Mouse (Mus musculus) midbrain, postnatal 0 days (tissue): ENCODE results near the gene Anks1. TPM values are rescaled to one million over a fixed set of nuclear protein-coding genes. Genes with fewer than 3 reads are reported as not detected.
A peak's percentile ranks its signal among the peaks of the same experiment; 100 is the strongest.

ENCODE experiments used
- ATAC-seq: fragments of 200-750 bp; cut with Nextera tagmentation; 2 replicates; pipeline ENCODE4 v1.8.0; 2017; ENCODE audit warnings: moderate number of reproducible peaks, mild to moderate bottlenecking, moderate TSS enrichment, moderate library complexity; ENCODE audit not compliant: low FRiP score
- DNase-seq: peaks from one replicate; pipeline ENCODE4 v3.0.0-alpha.2; 2015; ENCODE audit warnings: low spot score
- H3K27ac ChIP-seq: fragments of 300-500 bp; sonication (generic); 2 replicates; pipeline ENCODE4 v1.5.1; 2014; ENCODE audit warnings: low read depth, mild to moderate bottlenecking, low read length, mixed read lengths
- H3K27me3 ChIP-seq: fragments of 300-500 bp; sonication (generic); 2 replicates; pipeline ENCODE4 v1.6.1; 2014; ENCODE audit warnings: low read length, control low read depth, mixed read lengths; ENCODE audit not compliant: insufficient read depth
- H3K36me3 ChIP-seq: fragments of 300-500 bp; sonication (generic); 2 replicates; pipeline ENCODE4 v1.6.1; 2014; ENCODE audit warnings: low read length, control low read depth, mixed read lengths; ENCODE audit not compliant: insufficient read depth
- H3K4me1 ChIP-seq: fragments of 300-500 bp; sonication (generic); 2 replicates; pipeline ENCODE4 v1.6.1; 2014; ENCODE audit warnings: mild to moderate bottlenecking, control low read depth, antibody characterized with exemption, low read length, mixed read lengths; ENCODE audit not compliant: insufficient read depth
- H3K4me2 ChIP-seq: fragments of 300-500 bp; sonication (generic); 2 replicates; pipeline ENCODE4 v1.6.1; 2014; ENCODE audit warnings: low read depth, mild to moderate bottlenecking, low read length, mixed read lengths; ENCODE audit not compliant: poor library complexity, severe bottlenecking
- H3K4me3 ChIP-seq: fragments of 300-500 bp; sonication (generic); 2 replicates; pipeline ENCODE4 v1.5.1; 2014; ENCODE audit warnings: low read depth, mild to moderate bottlenecking, low read length, moderate library complexity
- H3K9ac ChIP-seq: fragments of 300-500 bp; sonication (generic); replicated peaks from 2 replicates; pipeline ENCODE4 v1.6.1; 2014; ENCODE audit warnings: mild to moderate bottlenecking, low read length, moderate library complexity, mixed read lengths; ENCODE audit not compliant: poor library complexity, severe bottlenecking
- H3K9me3 ChIP-seq: fragments of 300-500 bp; sonication (generic); 2 replicates; pipeline ENCODE4 v1.6.1; 2016; ENCODE audit warnings: low read length, control low read depth
- CTCF ChIP-seq: IDR thresholded peaks from 2 replicates; pipeline ENCODE4 v1.5.1; 2016; ENCODE audit warnings: antibody characterized with exemption, mild to moderate bottlenecking
- WGBS: fragments of 180-500 bp; shearing (Covaris S2); extraction: QIAGEN DNeasy Blood & Tissue Kit; methylation state at CpG from one replicate; pipeline ENCODE4 v1.1.7; 2014; 5-methylcytosine and 5-hydroxymethylcytosine counted together
- polyA plus RNA-seq: library from polyadenylated mRNA; unstranded; fragments of >200 nt; fragmentation: Nextera tagmentation; extraction: Ambion mirVana; gene quantifications from 2 replicates; pipeline ENCODE4 v1.2.1, GENCODE M21; 2015
- total RNA-seq: library from RNA; depleted of rRNA; stranded (reverse); fragments of >200 nt; gene quantifications from 2 replicates; pipeline ENCODE4 v1.2.3, GENCODE M21; 2014; rRNA removed

Anks1 gene
- total and polyA plus RNA-seq, 2 experiments from 2014 or later, result 44.1 to 109 TPM

GRCm38 (mm10) chr17:28106352-28106751, 197.2 kb downstream of the Anks1 start:
- no peak for DNase-seq
- WGBS, result 81% methylated on average over 6 of the region's 6 CpGs
- no peak for ATAC-seq
- no peak overlapping the region for H3K4me2 ChIP-seq
- no peaks in the 10 kb centered on the region for H3K9me3 ChIP-seq
- H3K9ac ChIP-seq, result no peak overlapping the region
- no peak overlapping the region for H3K27ac ChIP-seq
- H3K27me3 ChIP-seq, result no peaks in the 10 kb centered on the region
- no peak overlapping the region for H3K4me3 ChIP-seq
- H3K4me1 ChIP-seq, result no peaks in the 10 kb centered on the region
- H3K36me3 ChIP-seq, result no peaks in the 10 kb centered on the region
- peak; percentile 62 for TF ChIP-seq CTCF

DNA sequence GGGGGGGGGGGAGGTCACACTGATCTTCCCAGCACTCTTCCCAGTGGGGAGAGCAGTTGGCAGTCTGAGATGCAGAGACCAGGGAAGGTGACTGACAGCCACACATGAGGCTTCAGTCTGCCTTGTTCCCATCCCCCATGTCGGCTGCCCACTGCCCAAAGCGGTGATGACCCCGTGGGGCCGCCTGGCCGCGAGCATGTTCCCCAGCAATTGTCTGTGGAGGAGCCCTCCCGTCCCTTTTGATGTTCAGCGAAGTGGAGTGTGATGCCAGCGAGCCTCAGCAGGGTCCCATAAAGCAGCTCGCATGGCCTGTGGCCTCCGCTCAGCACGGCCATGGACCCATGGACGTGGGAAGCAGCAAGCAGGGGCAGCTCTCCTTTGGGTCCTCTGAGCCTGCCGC, 198.2 kb downstream of the Anks1 start:
- Histone ChIP-seq H3K27ac (no peak overlapping the region), H3K36me3 (no peaks in the 10 kb centered on the region), H3K9ac (no peak overlapping the region), H3K27me3 (no peaks in the 10 kb centered on the region), H3K4me2 (no peak overlapping the region), H3K9me3 (no peaks in the 10 kb centered on the region), H3K4me3 (no peak overlapping the region), H3K4me1 (no peaks in the 10 kb centered on the region)
- no peak for DNase-seq
- WGBS, result 13% methylated on average over 14 of the region's 14 CpGs
- TF ChIP-seq CTCF, result no peak
- no peak for ATAC-seq

GRCm38 (mm10) chr17:28112266-28112665, 203.2 kb downstream of the Anks1 start:
- no peak for DNase-seq
- Histone ChIP-seq H3K4me2 (no peak overlapping the region), H3K9me3 (no peaks in the 10 kb centered on the region), H3K27me3 (no peaks in the 10 kb centered on the region), H3K9ac (no peak overlapping the region), H3K36me3 (no peaks in the 10 kb centered on the region), H3K4me1 (no peaks in the 10 kb centered on the region), H3K27ac (no peak overlapping the region), H3K4me3 (no peak overlapping the region)
- TF ChIP-seq CTCF, result no peak
- no peak for ATAC-seq
- 90% methylated on average over 8 of the region's 8 CpGs for WGBS

Other genes with a start within 250 kb of the Anks1 start
- 3.7 and 4.0 TPM in 2 replicates for gene Spdef, start 180.4 kb upstream of the Anks1 start, total RNA-seq
- gene Spdef, start 180.4 kb upstream of the Anks1 start, polyA plus RNA-seq, result 3.9 and 4.7 TPM in 2 replicates
- 72.8 and 73.8 TPM in 2 replicates for gene D17Wsu92e, start 88.7 kb upstream of the Anks1 start, total RNA-seq
- 8.3 and 8.7 TPM in 2 replicates for gene D17Wsu92e, start 88.7 kb upstream of the Anks1 start, polyA plus RNA-seq
- 112 and 140 TPM in 2 replicates for gene Snrpc, start 71.2 kb upstream of the Anks1 start, total RNA-seq
- 210 and 216 TPM in 2 replicates for gene Snrpc, start 71.2 kb upstream of the Anks1 start, polyA plus RNA-seq
- 18.0 and 19.9 TPM in 2 replicates for gene Uhrf1bp1, start 52.9 kb upstream of the Anks1 start, total RNA-seq
- gene Uhrf1bp1, start 52.9 kb upstream of the Anks1 start, polyA plus RNA-seq, result 3.9 and 4.5 TPM in 2 replicates
- gene Taf11, start 538 bp downstream of the Anks1 start, total RNA-seq, result 18.1 and 21.0 TPM in 2 replicates
- gene Taf11, start 538 bp downstream of the Anks1 start, polyA plus RNA-seq, result 49.7 and 59.9 TPM in 2 replicates
- 4.1 and 8.2 TPM in 2 replicates for gene Tcp11, start 171.3 kb downstream of the Anks1 start, total RNA-seq
- gene Tcp11, start 171.3 kb downstream of the Anks1 start, polyA plus RNA-seq, result 2.3 and 2.5 TPM in 2 replicates
- 19.9 and 24.7 TPM in 2 replicates for gene Scube3, start 232.8 kb downstream of the Anks1 start, total RNA-seq
- 3.1 and 3.9 TPM in 2 replicates for gene Scube3, start 232.8 kb downstream of the Anks1 start, polyA plus RNA-seq